Mouse (Mus musculus): ENCODE measurements around the gene Thy1.

DNA sequence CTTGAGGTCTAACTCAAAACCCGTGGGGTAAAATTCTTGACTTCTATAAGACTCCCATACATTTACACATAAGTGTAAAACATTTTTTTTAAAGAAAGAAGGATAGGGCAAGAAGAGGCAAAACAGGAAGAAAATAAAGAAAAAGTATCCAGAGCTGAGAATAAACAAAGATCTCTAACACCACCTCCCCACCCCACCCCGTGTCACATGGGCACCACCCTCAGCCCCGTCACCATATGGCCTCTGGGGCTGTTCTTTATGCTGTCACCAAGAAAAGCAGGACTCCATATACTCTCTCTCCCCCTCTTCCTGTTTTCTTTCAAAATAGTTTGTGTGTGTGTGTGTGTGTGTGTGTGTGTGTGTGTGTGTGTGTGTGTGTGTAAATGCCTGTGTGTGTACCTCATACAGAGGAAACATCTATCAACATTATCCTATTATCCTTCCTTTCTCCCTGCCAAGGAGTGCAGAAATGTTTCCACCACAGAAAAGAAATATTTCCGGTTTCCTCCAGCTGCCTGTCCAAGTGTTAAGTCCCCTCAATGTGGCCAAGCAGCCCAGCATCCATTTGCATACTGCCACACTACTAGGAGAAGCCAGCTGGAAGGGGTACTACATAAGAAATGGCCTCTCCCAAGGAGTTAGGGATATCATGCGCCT, 13.5 kb upstream of the Thy1 start:
- TF ChIP-seq POLR2A (IDR thresholded peaks at IDR 0.05; ENCODE audit: borderline replicate concordance, low read depth, low read length) = no peak
- TF ChIP-seq CTCF (IDR thresholded peaks at IDR 0.05; ENCODE audit: low read depth, low read length) = no peak

Measured in bone marrow macrophage, adult 2 months (primary cell).